Mouse (Mus musculus): Measurements from ENCODE around the gene Pou2f1. TPM values are rescaled to one million over a fixed set of nuclear protein-coding genes. Genes with fewer than 3 reads are reported as not detected.
A peak's percentile ranks its signal among the peaks of the same experiment; 100 is the strongest.

Pou2f1 gene
- total and polyA plus RNA-seq, 3 experiments = 7.6 to 11.4 (median 8.2) TPM

DNA sequence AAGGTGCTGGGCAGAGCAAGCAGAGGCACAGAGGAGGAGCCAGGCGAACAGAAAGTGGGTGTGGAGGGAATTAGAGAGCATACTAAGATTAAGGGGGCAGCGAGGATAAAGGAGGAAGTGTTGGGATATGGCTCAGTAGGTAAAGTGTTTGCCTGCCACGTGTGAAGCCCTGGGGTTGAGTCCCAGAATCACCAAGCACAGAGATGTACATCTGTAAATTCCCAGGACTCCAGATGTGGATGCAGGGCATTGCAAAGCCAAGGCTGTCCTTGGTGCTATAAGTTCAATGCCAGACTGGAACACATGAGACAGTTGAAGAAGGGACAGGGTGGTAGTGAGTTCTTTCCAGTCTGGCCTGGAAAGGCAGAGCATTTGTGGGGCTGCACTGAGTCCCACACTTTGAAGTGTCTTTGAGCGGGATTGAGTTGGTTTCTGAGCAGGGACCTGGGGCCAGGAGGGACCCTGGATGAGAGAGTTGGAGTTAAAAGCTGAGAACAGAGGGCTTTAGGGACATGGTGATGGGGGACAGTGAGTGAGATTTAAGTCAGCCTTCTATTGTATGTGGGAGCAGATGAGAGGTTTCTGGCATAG lies 149.3 kb downstream of the Pou2f1 start:
- Histone ChIP-seq H3K4me3 (no peak overlapping the region), H3K4me1 (ENCODE audit: control insufficient read depth, insufficient read depth, low read length) (peaks cover 11% of the 10 kb centered on the region), H3K27ac (no peak overlapping the region), H3K79me2 (replicated peaks; ENCODE audit: control insufficient read depth, insufficient read depth, low read length) (no peaks in the 10 kb centered on the region), H3K9ac (ENCODE audit: low read depth, low read length) (no peak overlapping the region), H3K27me3 (ENCODE audit: control insufficient read depth, insufficient read depth, low read length) (no peaks in the 10 kb centered on the region), H3K36me3 (ENCODE audit: control insufficient read depth, insufficient read depth, low read length) (no peaks in the 10 kb centered on the region)
- no peak for DNase-seq
- TF ChIP-seq CTCF (IDR thresholded peaks at IDR 0.05) (no peak), EP300 (IDR thresholded peaks at IDR 0.05; ENCODE audit: insufficient read depth, low read depth, low read length) (no peak), POLR2A (IDR thresholded peaks at IDR 0.05; ENCODE audit: insufficient read depth, low read depth, low read length) (no peak)
- 75% methylated on average over 4 of the region's 4 CpGs for WGBS
- intact Hi-C loops (cut with DNase I) = loop anchor here (1.0 to 5.0 kb wide), 3 partner anchors 36 to 301 kb away; no protein-coding TSS in a partner anchor

DNA sequence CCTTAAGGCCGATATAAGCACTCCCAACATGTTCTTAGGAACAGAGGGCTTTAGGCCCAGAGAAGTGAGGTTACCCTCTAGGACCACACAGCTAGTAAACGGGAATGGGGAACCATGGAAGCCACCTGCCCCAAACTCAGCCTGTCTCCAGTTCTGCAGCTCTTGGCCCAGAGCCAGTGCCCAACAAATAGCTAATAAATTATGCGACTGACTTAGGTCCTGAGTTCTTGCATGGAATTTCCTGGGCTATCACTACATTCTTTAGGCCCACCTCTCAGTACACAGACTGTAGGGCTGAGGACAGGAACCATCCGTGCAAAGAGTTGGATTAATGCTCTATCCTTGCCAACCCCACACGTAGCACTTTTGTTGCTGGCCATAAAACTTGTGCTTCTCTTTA lies 150.3 kb downstream of the Pou2f1 start:
- Histone ChIP-seq H3K79me2 (replicated peaks; ENCODE audit: control insufficient read depth, insufficient read depth, low read length) (no peaks in the 10 kb centered on the region), H3K27me3 (ENCODE audit: control insufficient read depth, insufficient read depth, low read length) (no peaks in the 10 kb centered on the region), H3K27ac (no peak overlapping the region), H3K36me3 (ENCODE audit: control insufficient read depth, insufficient read depth, low read length) (no peaks in the 10 kb centered on the region), H3K4me3 (no peak overlapping the region), H3K9ac (ENCODE audit: low read depth, low read length) (no peak overlapping the region), H3K4me1 (ENCODE audit: control insufficient read depth, insufficient read depth, low read length) (peaks cover 11% of the 10 kb centered on the region)
- TF ChIP-seq POLR2A (IDR thresholded peaks at IDR 0.05; ENCODE audit: insufficient read depth, low read depth, low read length) (no peak), EP300 (IDR thresholded peaks at IDR 0.05; ENCODE audit: insufficient read depth, low read depth, low read length) (no peak), CTCF (IDR thresholded peaks at IDR 0.05) (no peak)
- 72% methylated on average over 5 of the region's 5 CpGs for WGBS
- intact Hi-C loops (cut with DNase I) = loop anchor here (5.0 kb wide), 1 partner anchor 35 kb away; no protein-coding TSS in a partner anchor
- DNase-seq = peak in 1 of 2 experiments; percentile 5

GRCm38 (mm10) chr1:165849458-165850445 lies 152.7 kb downstream of the Pou2f1 start:
- intact Hi-C loops (cut with DNase I) = loop anchor here (5.0 to 10.0 kb wide), 2 partner anchors 32 to 185 kb away; no protein-coding TSS in a partner anchor
- H3K4me1 ChIP-seq (ENCODE audit: control insufficient read depth, insufficient read depth, low read length) = peaks cover 11% of the 10 kb centered on the region
- WGBS = 54% methylated on average over 17 of the region's 17 CpGs
- TF ChIP-seq EP300 (IDR thresholded peaks at IDR 0.05; ENCODE audit: insufficient read depth, low read depth, low read length) = 0 out of 2 replicates have a peak, but pooled peaks have one; percentile 22
- no peak for TF ChIP-seq CTCF (IDR thresholded peaks at IDR 0.05)
- TF ChIP-seq POLR2A (IDR thresholded peaks at IDR 0.05; ENCODE audit: insufficient read depth, low read depth, low read length) = no peak
- H3K27me3 ChIP-seq (ENCODE audit: control insufficient read depth, insufficient read depth, low read length) = no peaks in the 10 kb centered on the region
- no peak overlapping the region for H3K4me3 ChIP-seq
- no peaks in the 10 kb centered on the region for H3K79me2 ChIP-seq (replicated peaks; ENCODE audit: control insufficient read depth, insufficient read depth, low read length)
- H3K27ac ChIP-seq = peak overlapping the region; percentile 65
- H3K36me3 ChIP-seq (ENCODE audit: control insufficient read depth, insufficient read depth, low read length) = no peaks in the 10 kb centered on the region
- H3K9ac ChIP-seq (ENCODE audit: low read depth, low read length) = peak overlapping the region; percentile 31; the same call in 1 of the 2 replicates
- DNase-seq = peak in 1 of 2 experiments; percentile 23

GRCm38 (mm10) chr1:165848881-165849280 lies 153.6 kb downstream of the Pou2f1 start:
- peaks cover 11% of the 10 kb centered on the region for H3K4me1 ChIP-seq (ENCODE audit: control insufficient read depth, insufficient read depth, low read length)
- no peaks in the 10 kb centered on the region for H3K36me3 ChIP-seq (ENCODE audit: control insufficient read depth, insufficient read depth, low read length)
- H3K9ac ChIP-seq (ENCODE audit: low read depth, low read length) = no peak overlapping the region
- H3K79me2 ChIP-seq (replicated peaks; ENCODE audit: control insufficient read depth, insufficient read depth, low read length) = no peaks in the 10 kb centered on the region
- WGBS = 41% methylated on average over 4 of the region's 4 CpGs
- no peaks in the 10 kb centered on the region for H3K27me3 ChIP-seq (ENCODE audit: control insufficient read depth, insufficient read depth, low read length)
- intact Hi-C loops (cut with DNase I) = loop anchor here (10.0 kb wide), 1 partner anchor 184 kb away; no protein-coding TSS in a partner anchor
- TF ChIP-seq EP300 (IDR thresholded peaks at IDR 0.05; ENCODE audit: insufficient read depth, low read depth, low read length) (no peak), POLR2A (IDR thresholded peaks at IDR 0.05; ENCODE audit: insufficient read depth, low read depth, low read length) (peak; percentile 34; the same call in 1 of the 2 replicates)
- peak; percentile 21 to 38 for DNase-seq
- H3K4me3 ChIP-seq = no peak overlapping the region
- H3K27ac ChIP-seq = peak overlapping the region; percentile 65

GRCm38 (mm10) chr1:165848417-165848816 lies 154.1 kb downstream of the Pou2f1 start:
- H3K4me1 ChIP-seq (ENCODE audit: control insufficient read depth, insufficient read depth, low read length) = peaks cover 11% of the 10 kb centered on the region
- no peaks in the 10 kb centered on the region for H3K79me2 ChIP-seq (replicated peaks; ENCODE audit: control insufficient read depth, insufficient read depth, low read length)
- intact Hi-C loops (cut with DNase I) = loop anchor here (10.0 kb wide), 1 partner anchor 184 kb away; no protein-coding TSS in a partner anchor
- no peaks in the 10 kb centered on the region for H3K27me3 ChIP-seq (ENCODE audit: control insufficient read depth, insufficient read depth, low read length)
- 90% methylated on average over 8 of the region's 8 CpGs for WGBS
- DNase-seq = peak in 1 of 2 experiments; percentile 10
- peak overlapping the region; percentile 4; the same call in 1 of the 2 replicates for H3K9ac ChIP-seq (ENCODE audit: low read depth, low read length)
- H3K36me3 ChIP-seq (ENCODE audit: control insufficient read depth, insufficient read depth, low read length) = no peaks in the 10 kb centered on the region
- no peak overlapping the region for H3K4me3 ChIP-seq
- TF ChIP-seq CTCF (IDR thresholded peaks at IDR 0.05) (no peak), EP300 (IDR thresholded peaks at IDR 0.05; ENCODE audit: insufficient read depth, low read depth, low read length) (no peak), POLR2A (IDR thresholded peaks at IDR 0.05; ENCODE audit: insufficient read depth, low read depth, low read length) (no peak)
- H3K27ac ChIP-seq = peak overlapping the region; percentile 65; the same call in 1 of the 2 replicates
